Mouse (Mus musculus) heart, postnatal 0 days (tissue): ENCODE measurements at regions not wholly inside any gene's neighbourhood (a gene's known extent, or its start where the extent isn't known, plus 50 kb on each side); places are given as distances from the start of the nearest gene placed in this dataset.

Experiments used
- ATAC-seq: fragments of 200-750 bp; cut with Nextera tagmentation; 2 replicates; pipeline ENCODE4 v1.8.0; 2017; ENCODE audit warnings: low read depth, moderate number of reproducible peaks, moderate library complexity; ENCODE audit not compliant: insufficient read depth
- DNase-seq: peaks from one replicate; pipeline ENCODE4 v3.0.0-alpha.2; 2016; ENCODE audit warnings: low spot score
- H3K27ac ChIP-seq: fragments of 300-500 bp; sonication (generic); 2 replicates; pipeline ENCODE4 v1.5.1; 2014; ENCODE audit warnings: low read depth, mild to moderate bottlenecking
- H3K27me3 ChIP-seq: fragments of 300-500 bp; sonication (generic); 2 replicates; pipeline ENCODE4 v1.6.1; 2014; ENCODE audit warnings: low read length, mixed read lengths; ENCODE audit not compliant: control insufficient read depth, insufficient read depth
- H3K36me3 ChIP-seq: fragments of 300-500 bp; sonication (generic); replicated peaks from 2 replicates; pipeline ENCODE4 v1.6.1; 2014; ENCODE audit warnings: low read length, mixed read lengths; ENCODE audit not compliant: control insufficient read depth, insufficient read depth
- H3K4me1 ChIP-seq: fragments of 300-500 bp; sonication (generic); 2 replicates; pipeline ENCODE4 v1.6.1; 2014; ENCODE audit warnings: antibody characterized with exemption; ENCODE audit not compliant: control insufficient read depth, insufficient read depth
- H3K4me2 ChIP-seq: fragments of 300-500 bp; sonication (generic); 2 replicates; pipeline ENCODE4 v1.6.1; 2014; ENCODE audit warnings: low read depth, mild to moderate bottlenecking, low read length, moderate library complexity
- H3K4me3 ChIP-seq: fragments of 300-500 bp; sonication (generic); 2 replicates; pipeline ENCODE4 v1.5.1; 2014; ENCODE audit warnings: low read depth, low read length
- H3K9ac ChIP-seq: fragments of 300-500 bp; sonication (generic); replicated peaks from 2 replicates; pipeline ENCODE4 v1.6.1; 2014; ENCODE audit warnings: low read depth, low read length, mixed read lengths
- H3K9me3 ChIP-seq: fragments of 300-500 bp; sonication (generic); replicated peaks from 2 replicates; pipeline ENCODE4 v1.6.1; 2016; ENCODE audit warnings: low read length; ENCODE audit not compliant: control insufficient read depth
- CTCF ChIP-seq: IDR thresholded peaks from 2 replicates; pipeline ENCODE4 v1.5.1; 2016; ENCODE audit warnings: antibody characterized with exemption, control low read depth, low read depth
- EP300 ChIP-seq: IDR thresholded peaks from 2 replicates; pipeline ENCODE4 v1.6.1; 2016; ENCODE audit warnings: antibody characterized with exemption, low read depth
- WGBS: fragments of 180-500 bp; shearing (Covaris S2); extraction: QIAGEN DNeasy Blood & Tissue Kit; methylation state at CpG from one replicate; pipeline ENCODE4 v1.1.7; 2014; 5-methylcytosine and 5-hydroxymethylcytosine counted together

DNA sequence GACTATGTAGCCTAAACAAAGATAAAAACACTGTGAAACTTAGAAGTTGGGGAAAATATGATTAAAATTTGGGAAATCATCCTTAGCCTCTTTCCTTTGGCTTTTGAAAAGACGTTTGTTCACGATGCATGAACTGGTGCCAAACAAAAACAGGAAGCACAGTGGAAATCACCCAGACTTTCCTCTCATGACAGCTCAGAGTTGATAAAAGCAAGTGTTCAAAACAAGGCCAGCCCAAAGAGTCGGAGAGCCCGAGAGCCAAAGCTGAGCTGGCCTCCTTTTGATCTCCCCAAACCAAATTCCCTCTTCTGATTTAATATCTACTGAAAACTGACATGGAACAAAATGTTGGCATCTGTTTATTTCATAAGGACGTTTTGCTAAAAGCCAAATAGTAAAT lies 632.1 kb upstream of the Intu start:
- Histone ChIP-seq H3K9ac (no peak overlapping the region), H3K36me3 (no peaks in the 10 kb centered on the region), H3K4me3 (no peak overlapping the region), H3K27me3 (no peaks in the 10 kb centered on the region), H3K4me2 (no peak overlapping the region), H3K9me3 (no peaks in the 10 kb centered on the region), H3K4me1 (no peaks in the 10 kb centered on the region), H3K27ac (no peak overlapping the region)
- peak; percentile 12 for DNase-seq
- WGBS, result 26% methylated on average over 5 of the region's 5 CpGs
- no peak for ATAC-seq
- TF ChIP-seq EP300 (no peak), CTCF (no peak)

GRCm38 (mm10) chr3:39900207-39900606 lies 630.9 kb upstream of the Intu start:
- Histone ChIP-seq H3K9me3 (no peaks in the 10 kb centered on the region), H3K27me3 (no peaks in the 10 kb centered on the region), H3K27ac (no peak overlapping the region), H3K4me2 (no peak overlapping the region), H3K9ac (no peak overlapping the region), H3K4me1 (no peaks in the 10 kb centered on the region), H3K36me3 (no peaks in the 10 kb centered on the region), H3K4me3 (no peak overlapping the region)
- 54% methylated on average over 2 of the region's 2 CpGs for WGBS
- TF ChIP-seq CTCF (no peak), EP300 (no peak)
- DNase-seq, result peak; percentile 22
- no peak for ATAC-seq

DNA sequence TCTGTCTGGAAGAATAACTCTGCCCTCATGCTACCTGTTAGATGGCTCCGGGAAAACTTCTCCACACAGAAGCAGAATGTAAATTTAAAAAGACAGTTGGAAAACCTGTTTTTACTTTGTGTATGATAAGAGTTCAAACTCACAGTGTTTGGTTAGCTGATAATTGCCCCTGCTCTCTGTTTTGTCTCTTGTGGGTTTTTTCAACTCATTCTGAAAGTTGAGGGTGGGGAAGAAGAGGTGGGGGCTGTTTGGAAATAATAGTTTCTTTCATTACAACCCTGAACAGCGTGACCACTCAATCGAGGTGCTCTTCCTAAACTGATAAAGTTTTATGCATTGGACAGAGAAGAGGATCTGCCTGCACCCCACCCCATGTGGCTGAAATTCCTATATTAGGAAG lies 626.7 kb upstream of the Intu start:
- Histone ChIP-seq H3K27ac (no peak overlapping the region), H3K27me3 (no peaks in the 10 kb centered on the region), H3K4me1 (no peaks in the 10 kb centered on the region), H3K4me3 (no peak overlapping the region), H3K9me3 (no peaks in the 10 kb centered on the region), H3K4me2 (no peak overlapping the region), H3K36me3 (no peaks in the 10 kb centered on the region), H3K9ac (no peak overlapping the region)
- DNase-seq (no peak), ATAC-seq (no peak)
- WGBS, result 50% methylated on average over 3 of the region's 3 CpGs
- TF ChIP-seq CTCF, result no peak
- no peak for TF ChIP-seq EP300

DNA sequence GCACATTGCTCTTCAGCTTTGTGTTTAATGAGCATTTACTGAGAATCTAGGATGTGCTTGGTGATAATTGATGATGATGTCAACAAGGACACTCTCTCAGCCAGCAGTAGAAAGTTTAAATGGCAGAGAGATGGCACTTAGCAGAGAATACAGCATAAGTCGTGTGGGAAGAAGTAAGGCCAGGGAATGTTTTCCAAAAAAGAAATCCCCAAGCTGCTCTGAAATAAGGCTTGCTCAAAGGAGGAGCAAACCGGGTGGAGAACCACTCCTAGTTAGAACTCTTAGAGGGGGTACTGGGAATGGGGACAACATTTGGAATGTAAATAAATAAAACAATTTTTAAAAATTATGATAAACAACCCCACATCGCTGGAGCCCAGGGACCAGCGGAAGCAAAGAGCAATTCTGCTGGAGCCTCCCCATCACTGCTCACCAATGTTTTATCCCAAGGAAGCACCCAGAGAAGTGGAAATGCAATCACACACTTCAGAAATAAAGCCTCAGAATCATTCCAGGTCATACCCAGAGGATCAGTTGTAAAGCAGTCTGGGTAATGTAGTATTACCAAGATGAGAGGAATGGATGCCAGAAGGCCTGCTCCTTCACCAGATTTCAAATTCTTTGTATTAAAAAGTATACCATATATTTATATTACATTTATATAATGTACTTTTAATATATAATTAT lies 622.3 kb upstream of the Intu start:
- TF ChIP-seq CTCF, result no peak
- TF ChIP-seq EP300, result no peak
- ATAC-seq (no peak), DNase-seq (no peak)
- no peak overlapping the region for H3K4me3 ChIP-seq
- H3K27ac ChIP-seq, result no peak overlapping the region
- no peaks in the 10 kb centered on the region for H3K27me3 ChIP-seq
- H3K4me2 ChIP-seq, result no peak overlapping the region
- 76% methylated on average over 4 of the region's 4 CpGs for WGBS
- H3K9me3 ChIP-seq, result no peaks in the 10 kb centered on the region
- H3K9ac ChIP-seq, result no peak overlapping the region
- no peaks in the 10 kb centered on the region for H3K36me3 ChIP-seq
- H3K4me1 ChIP-seq, result no peaks in the 10 kb centered on the region

DNA sequence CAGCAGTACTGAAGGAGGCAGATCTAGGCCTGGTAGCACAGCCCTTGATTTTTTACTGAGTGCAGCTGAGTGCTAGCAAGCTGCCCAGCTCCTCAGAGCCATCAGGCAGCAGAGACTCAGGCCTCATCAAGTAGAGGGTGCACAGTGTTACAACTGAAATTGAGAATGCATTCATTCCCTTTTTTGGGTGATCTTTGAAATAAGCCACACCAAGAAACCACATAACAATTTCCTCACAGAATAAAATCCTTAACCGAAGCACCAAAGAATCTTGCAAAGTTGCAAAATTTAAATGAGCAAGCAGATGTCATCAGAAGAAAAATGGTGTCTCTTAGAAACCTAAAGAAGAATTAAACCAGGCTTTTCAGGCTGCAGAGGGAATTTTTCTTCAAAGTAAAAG lies 621.4 kb upstream of the Intu start:
- Histone ChIP-seq H3K4me2 (no peak overlapping the region), H3K9me3 (no peaks in the 10 kb centered on the region), H3K9ac (no peak overlapping the region), H3K4me1 (no peaks in the 10 kb centered on the region), H3K4me3 (no peak overlapping the region), H3K36me3 (no peaks in the 10 kb centered on the region), H3K27me3 (no peaks in the 10 kb centered on the region), H3K27ac (no peak overlapping the region)
- no peak for ATAC-seq
- DNase-seq, result no peak
- WGBS, result 91% methylated on average over 1 of the region's 1 CpGs
- TF ChIP-seq EP300 (no peak), CTCF (no peak)

DNA sequence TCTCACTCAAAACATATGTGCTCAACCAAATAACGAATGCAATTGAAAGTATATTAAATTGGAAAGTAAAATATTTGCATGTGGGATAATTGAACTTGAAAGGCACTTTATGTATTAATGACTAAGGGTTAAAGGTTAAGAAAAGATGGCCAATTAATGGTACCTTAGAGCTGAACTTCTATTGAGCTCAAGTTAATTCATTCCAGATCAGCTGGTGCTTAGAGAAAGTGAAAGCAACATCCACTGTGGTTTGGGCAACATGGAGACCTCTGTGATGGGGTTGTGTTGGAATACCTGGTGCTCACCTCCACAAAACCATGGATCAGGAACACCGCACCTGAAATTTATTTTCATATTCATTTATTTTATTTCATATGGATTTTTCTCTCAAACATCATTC lies 612.5 kb upstream of the Intu start:
- H3K4me3 ChIP-seq, result no peak overlapping the region
- no peaks in the 10 kb centered on the region for H3K36me3 ChIP-seq
- H3K4me2 ChIP-seq, result no peak overlapping the region
- 76% methylated on average over 2 of the region's 2 CpGs for WGBS
- H3K27ac ChIP-seq, result no peak overlapping the region
- H3K4me1 ChIP-seq, result no peaks in the 10 kb centered on the region
- TF ChIP-seq EP300 (no peak), CTCF (no peak)
- H3K9me3 ChIP-seq, result no peaks in the 10 kb centered on the region
- DNase-seq, result no peak
- H3K9ac ChIP-seq, result no peak overlapping the region
- H3K27me3 ChIP-seq, result no peaks in the 10 kb centered on the region
- no peak for ATAC-seq
